Mouse (Mus musculus): ENCODE data around the gene Popdc2. TPM values are rescaled to one million over a fixed set of nuclear protein-coding genes. Genes with fewer than 3 reads are reported as not detected.

The Popdc2 gene
- total RNA-seq, 2 experiments from 2014 or later = 0.51 to 1.5 TPM

GRCm38 (mm10) chr16:38425374-38425773 lies 63.4 kb downstream of the Popdc2 start:
- intact Hi-C loops (cut with DNase I) = no loop called here
- no peak for TF ChIP-seq CTCF (IDR thresholded peaks at IDR 0.05)

GRCm38 (mm10) chr16:38425799-38426198 lies 63.8 kb downstream of the Popdc2 start:
- Histone ChIP-seq H3K4me3 (no peak overlapping the region), H3K27ac (no peak overlapping the region)
- no peak for DNase-seq (ENCODE audit: extremely low spot score in 1 of 2, low spot score in 2 of 2)
- no peak for TF ChIP-seq CTCF (IDR thresholded peaks at IDR 0.05)
- intact Hi-C loops (cut with DNase I) = no loop called here

More at GRCm38 (mm10) chr16:38425374-38425773, 63.4 kb downstream of the Popdc2 start:
- no peak overlapping the region for H3K4me3 ChIP-seq
- no peak overlapping the region for H3K27ac ChIP-seq
- DNase-seq (ENCODE audit: extremely low spot score in 1 of 2, low spot score in 2 of 2) = no peak

Other genes starting within 250 kb of the Popdc2 start
- gene Nr1i2, start 67.4 kb upstream of the Popdc2 start, total RNA-seq (2021) = not detected
- 1 to 10 TPM; 1.2 to 1.6 TPM for gene Maats1, start 20.1 kb upstream of the Popdc2 start, total RNA-seq (2021)
- 100 to 1,000 TPM; 131 to 133 TPM for gene Cox17, start 15.2 kb upstream of the Popdc2 start, total RNA-seq (2021)
- not detected for gene Gm21987, start 15.2 kb upstream of the Popdc2 start, total RNA-seq (2021)
- gene Pla1a, start 70.9 kb downstream of the Popdc2 start, total RNA-seq (2021) = 1 to 10 TPM; 1.5 to 2.5 TPM
- 10 to 100 TPM; 60.9 to 61.6 TPM for gene Adprh, start 90.5 kb downstream of the Popdc2 start, total RNA-seq (2021)
- under 1 TPM; 0.27 to 0.54 TPM for gene Cd80, start 93.4 kb downstream of the Popdc2 start, total RNA-seq (2021)
- gene Timmdc1, start 160.5 kb downstream of the Popdc2 start, total RNA-seq (2021) = 10 to 100 TPM; 32.2 to 33.4 TPM
- 10 to 100 TPM; 41.8 to 44.0 TPM for gene Poglut1, start 188.0 kb downstream of the Popdc2 start, total RNA-seq (2021)
- 10 to 100 TPM; 23.5 to 24.9 TPM for gene Tmem39a, start 196.5 kb downstream of the Popdc2 start, total RNA-seq (2021)